In the genomic region with DNA sequence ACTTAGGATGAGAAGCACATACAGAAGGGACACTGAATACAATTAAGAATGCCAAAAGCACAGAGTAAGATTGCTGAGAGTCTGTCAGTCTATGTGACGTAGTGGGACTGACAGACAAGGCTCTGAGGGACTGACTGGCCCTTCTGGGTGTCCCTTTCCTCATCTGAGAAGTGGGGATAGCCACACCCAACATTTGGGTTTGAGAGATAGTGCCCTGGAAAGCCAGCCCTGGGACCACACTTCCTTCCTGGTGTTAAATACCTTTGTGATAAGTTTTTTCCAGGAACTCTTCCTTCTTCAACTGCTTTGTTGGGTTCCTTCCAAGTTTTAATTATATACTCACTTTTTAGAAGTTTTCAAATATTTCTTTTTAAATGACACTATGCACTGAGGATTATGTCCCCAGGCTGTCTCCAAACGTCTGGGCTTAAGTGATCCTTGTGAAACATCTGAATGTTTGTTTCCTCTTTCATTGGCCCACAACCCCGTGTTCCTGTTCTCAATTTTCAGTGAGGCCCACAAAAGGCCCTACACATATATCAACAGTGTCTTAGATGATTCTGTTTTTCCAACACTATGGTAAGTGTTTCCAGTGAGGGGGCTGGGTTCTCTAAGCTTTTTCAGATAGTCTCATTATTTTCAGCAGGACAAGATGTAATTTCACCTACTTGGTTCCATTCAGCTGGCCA, we compare ENCODE assay signal across 13 mouse cellular contexts. TPM values are rescaled to one million over a fixed set of nuclear protein-coding genes. Genes with fewer than 3 reads are reported as not detected.
DNase-seq lines count a peak whose midpoint lies in the region; ATAC-seq and TF ChIP-seq lines count a peak whose summit lies in the region.
"Had no signal": no experiment of that assay in that cellular context is flagged by ENCODE, and none has a peak within 500 bp of the region (broad histone marks: within the 10 kb centered on the region; RNA-seq: fewer than 3 reads in every experiment).

No protein-coding gene starts in this region.

- H3K36me3 ChIP-seq in embryonic facial prominence, embryonic 14.5 days (ENCODE audit: control insufficient read depth, insufficient read depth, low read length), result peaks cover 20% of the 10 kb centered on the region
- peaks cover 11% of the 10 kb centered on the region for H3K36me3 ChIP-seq in embryonic facial prominence, embryonic 10.5 days (replicated peaks)
- H3K36me3 ChIP-seq in lung, postnatal 0 days (ENCODE audit: insufficient read depth, low read length), result no peaks in the 10 kb centered on the region
- H3K36me3 ChIP-seq in liver, embryonic 14.5 days (replicated peaks; ENCODE audit: control insufficient read depth, insufficient read depth, low read depth), result peaks cover 6% of the 10 kb centered on the region; the same call in 1 of the 2 replicates

- no peak overlapping the region for H3K9ac ChIP-seq in embryonic facial prominence, embryonic 14.5 days (ENCODE audit: low read depth, low read length)
- H3K9ac ChIP-seq in lung, postnatal 0 days (replicated peaks; ENCODE audit: low read depth), result no peak overlapping the region
- peak overlapping the region; percentile 58 for H3K9ac ChIP-seq in liver, embryonic 14.5 days (replicated peaks)
- H3K9ac ChIP-seq: heart, embryonic 15.5 days had no signal

- WGBS in embryonic facial prominence, embryonic 14.5 days, result 30% methylated on average over 3 of the region's 3 CpGs
- 48% methylated on average over 3 of the region's 3 CpGs for WGBS in embryonic facial prominence, embryonic 10.5 days
- 17% methylated on average over 3 of the region's 3 CpGs for WGBS in lung, postnatal 0 days
- 5% methylated on average over 3 of the region's 3 CpGs for WGBS in liver, embryonic 14.5 days (ENCODE audit: insufficient replicate concordance)

- H3K4me1 ChIP-seq in embryonic facial prominence, embryonic 14.5 days (ENCODE audit: control insufficient read depth, insufficient read depth, low read length), result peaks cover 10% of the 10 kb centered on the region; the same call in 1 of the 2 replicates
- 0 out of 2 replicates have a peak, but pooled peaks cover 4% of the 10 kb centered on the region for H3K4me1 ChIP-seq in embryonic facial prominence, embryonic 10.5 days
- H3K4me1 ChIP-seq in lung, postnatal 0 days (ENCODE audit: insufficient read depth, low read depth, low read length), result no peaks in the 10 kb centered on the region
- peaks cover 33 to 68% of the 10 kb centered on the region in 2 experiments for H3K4me1 ChIP-seq in liver, embryonic 14.5 days (replicated peaks; ENCODE audit: control insufficient read depth in 2 of 2, insufficient read depth in 2 of 2, low read length in 1 of 2)
- H3K4me1 ChIP-seq: heart, embryonic 15.5 days; midbrain, embryonic 10.5 days had no signal

- no peaks in the 10 kb centered on the region for H3K27me3 ChIP-seq in embryonic facial prominence, embryonic 14.5 days (replicated peaks; ENCODE audit: control insufficient read depth, insufficient read depth, low read length)
- no peaks in the 10 kb centered on the region for H3K27me3 ChIP-seq in embryonic facial prominence, embryonic 10.5 days (replicated peaks; ENCODE audit: low read depth, poor library complexity, severe bottlenecking)
- H3K27me3 ChIP-seq in lung, postnatal 0 days (replicated peaks; ENCODE audit: insufficient read depth, low read length), result no peaks in the 10 kb centered on the region
- H3K27me3 ChIP-seq in liver, embryonic 14.5 days (ENCODE audit: control insufficient read depth, insufficient read depth, low read length), result no peaks in the 10 kb centered on the region
- H3K27me3 ChIP-seq: heart, embryonic 15.5 days had no signal

- TF ChIP-seq CTCF in lung, postnatal 0 days (IDR thresholded peaks at IDR 0.05), result no peak
- TF ChIP-seq CTCF in liver, embryonic 14.5 days (IDR thresholded peaks at IDR 0.05; ENCODE audit: low read depth), result no peak

- peak; percentile 21; the same call in 1 of the 2 replicates for TF ChIP-seq EP300 in lung, postnatal 0 days (IDR thresholded peaks at IDR 0.05)
- peak; percentile 91 for TF ChIP-seq EP300 in liver, embryonic 14.5 days (IDR thresholded peaks at IDR 0.05; ENCODE audit: low read depth)

- peak; percentile 56 for DNase-seq in embryonic facial prominence, embryonic 14.5 days (ENCODE audit: low spot score)
- no peak for DNase-seq in embryonic facial prominence, embryonic 10.5 days (ENCODE audit: low spot score)
- peak; percentile 41 for DNase-seq in lung, postnatal 0 days (ENCODE audit: low spot score)
- DNase-seq in lung, postnatal 14 days, result no peak
- peak; percentile 83 to 89 (median 85) for DNase-seq in liver, embryonic 14.5 days (ENCODE audit: low read depth in 3 of 3, low spot score in 3 of 3)
- no peak for DNase-seq in ovary, postnatal 36 days (ENCODE audit: low spot score)
- no peak for DNase-seq in urinary bladder, postnatal 25 days (ENCODE audit: low spot score)
- DNase-seq: cerebellum, adult 2 months; right cerebral cortex, adult 18-20 months had no signal

- 0 out of 2 replicates have a peak, but pooled peaks have one; percentile 41 for ATAC-seq in embryonic facial prominence, embryonic 14.5 days (ENCODE audit: low read depth)
- no peak for ATAC-seq in lung, postnatal 0 days
- peak; percentile 95 for ATAC-seq in liver, embryonic 14.5 days (ENCODE audit: insufficient read depth)
- no peak for ATAC-seq in frontal cortex, adult (ENCODE audit: low TSS enrichment)
- ATAC-seq: inflammation-experienced regulatory T-cells, adult 6 months had no signal

- H3K27ac ChIP-seq in embryonic facial prominence, embryonic 14.5 days (replicated peaks; ENCODE audit: low read depth, low read length), result 0 out of 2 replicates have a peak overlapping the region, but pooled peaks have one; percentile 39
- no peak overlapping the region for H3K27ac ChIP-seq in embryonic facial prominence, embryonic 10.5 days (replicated peaks)
- H3K27ac ChIP-seq in lung, postnatal 0 days (ENCODE audit: low read length), result no peak overlapping the region
- peak overlapping the region; percentile 94 for H3K27ac ChIP-seq in liver, embryonic 14.5 days
- H3K27ac ChIP-seq: heart, embryonic 15.5 days; midbrain, embryonic 10.5 days had no signal

- no peak overlapping the region for H3K4me2 ChIP-seq in embryonic facial prominence, embryonic 14.5 days (ENCODE audit: low read depth, low read length)
- no peak overlapping the region for H3K4me2 ChIP-seq in lung, postnatal 0 days (replicated peaks; ENCODE audit: low read depth, low read length)
- peak overlapping the region; percentile 50 for H3K4me2 ChIP-seq in liver, embryonic 14.5 days (ENCODE audit: low read depth)
- H3K4me2 ChIP-seq: heart, embryonic 15.5 days had no signal

- no peak overlapping the region for H3K4me3 ChIP-seq in embryonic facial prominence, embryonic 14.5 days (ENCODE audit: low read depth, low read length)
- H3K4me3 ChIP-seq in embryonic facial prominence, embryonic 10.5 days, result no peak overlapping the region
- H3K4me3 ChIP-seq in lung, postnatal 0 days (ENCODE audit: low read depth, low read length), result no peak overlapping the region
- H3K4me3 ChIP-seq in liver, embryonic 14.5 days (ENCODE audit: insufficient read depth in 1 of 2, low read depth in 2 of 2, low read length in 2 of 2), result no peak overlapping the region
- H3K4me3 ChIP-seq: heart, embryonic 15.5 days; midbrain, embryonic 10.5 days had no signal

- no peaks in the 10 kb centered on the region for H3K9me3 ChIP-seq in embryonic facial prominence, embryonic 14.5 days (ENCODE audit: control insufficient read depth, low read length)
- no peaks in the 10 kb centered on the region for H3K9me3 ChIP-seq in embryonic facial prominence, embryonic 10.5 days
- H3K9me3 ChIP-seq in lung, postnatal 0 days (ENCODE audit: low read length), result no peaks in the 10 kb centered on the region
- no peaks in the 10 kb centered on the region for H3K9me3 ChIP-seq in liver, embryonic 14.5 days (ENCODE audit: control insufficient read depth, low read length)
- H3K9me3 ChIP-seq: heart, embryonic 15.5 days; midbrain, embryonic 10.5 days had no signal

RNA-seq across cellular contexts. Expression of a gene that starts 37.4 kb away (rescaled TPM):
- polyA plus RNA-seq in embryonic facial prominence, embryonic 14.5 days (2014; fragmentation: Nextera tagmentation; extraction: Ambion mirVana), result 0.29 and 0.45 TPM in 2 replicates
- 0.29 and 0.49 TPM in 2 replicates for polyA plus RNA-seq in embryonic facial prominence, embryonic 10.5 days (2016; fragmentation: Nextera tagmentation; extraction: Ambion mirVana)
- polyA plus RNA-seq in lung, postnatal 0 days (2015; fragmentation: Nextera tagmentation; extraction: Ambion mirVana), result 0.49 and 0.65 TPM in 2 replicates
- polyA plus RNA-seq in liver, embryonic 14.5 days (2012; rRNA removed), result 0.89 and 0.90 TPM in 2 replicates
- polyA plus RNA-seq in liver, embryonic 14.5 days (2014; fragmentation: Nextera tagmentation; extraction: Ambion mirVana), result 1.4 and 2.2 TPM in 2 replicates

Comparison
In these comparisons a context has a peak if more than half of its experiments do, and no peak if none do; other contexts are left out.
1. DNase-seq: peak in embryonic facial prominence, embryonic 14.5 days (single experiment), lung, postnatal 0 days (single experiment) and liver, embryonic 14.5 days (3 of 3); none in embryonic facial prominence, embryonic 10.5 days (single experiment), lung, postnatal 14 days (single experiment), ovary, postnatal 36 days (single experiment) and urinary bladder, postnatal 25 days (single experiment).
2. H3K27ac ChIP-seq: peak in embryonic facial prominence, embryonic 14.5 days (single experiment) and liver, embryonic 14.5 days (single experiment); none in embryonic facial prominence, embryonic 10.5 days (single experiment) and lung, postnatal 0 days (single experiment).
3. ATAC-seq: peak in embryonic facial prominence, embryonic 14.5 days (single experiment) and liver, embryonic 14.5 days (single experiment); none in lung, postnatal 0 days (single experiment) and frontal cortex, adult (single experiment).